Comparison of ENCODE assay signal across 32 mouse cellular contexts in the genomic region with DNA sequence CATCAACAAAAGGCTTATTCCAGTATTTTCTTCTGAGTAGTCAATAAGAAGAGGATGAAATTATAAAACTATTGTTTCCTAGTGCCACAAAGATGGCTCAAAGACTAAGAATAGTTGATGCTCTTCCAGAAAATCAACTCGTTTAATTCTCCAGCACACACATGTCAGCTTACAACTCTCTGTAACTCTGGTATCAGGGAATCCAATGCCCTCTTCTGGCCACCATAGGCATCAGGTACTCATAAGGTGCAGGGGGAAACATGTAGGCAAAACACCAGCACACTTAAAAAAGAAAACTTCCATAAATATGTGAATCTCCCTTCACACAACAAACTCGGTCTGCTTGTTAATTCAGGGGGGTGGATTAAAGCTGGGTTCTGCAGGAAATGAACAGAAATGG.
DNase-seq lines count a peak whose midpoint lies in the region; ATAC-seq and TF ChIP-seq lines count a peak whose summit lies in the region.
"Had no signal": no experiment of that assay in that cellular context is flagged by ENCODE, and none has a peak within 500 bp of the region (broad histone marks: within the 10 kb centered on the region; RNA-seq: fewer than 3 reads in every experiment).

No protein-coding gene starts in this region.

- H3K27ac ChIP-seq in heart, postnatal 0 days (ENCODE audit: low read depth), result no peak overlapping the region
- H3K27ac ChIP-seq in heart, adult 2 months, result no peak overlapping the region
- H3K27ac ChIP-seq in left cerebral cortex, adult 2 months, result no peak overlapping the region
- H3K27ac ChIP-seq in stomach, postnatal 0 days (replicated peaks), result no peak overlapping the region
- H3K27ac ChIP-seq: hindbrain, embryonic 14.5 days; limb, embryonic 10.5 days; limb, embryonic 15.5 days; liver, embryonic 13.5 days; neural tube, embryonic 13.5 days; stomach, embryonic 15.5 days had no signal

- H3K4me2 ChIP-seq in heart, postnatal 0 days (ENCODE audit: low read depth, low read length), result no peak overlapping the region
- H3K4me2 ChIP-seq in stomach, postnatal 0 days (replicated peaks; ENCODE audit: low read depth), result no peak overlapping the region
- H3K4me2 ChIP-seq: heart, embryonic 11.5 days; hindbrain, embryonic 14.5 days; limb, embryonic 15.5 days; liver, embryonic 13.5 days; midbrain, embryonic 11.5 days; neural tube, embryonic 13.5 days; stomach, embryonic 15.5 days had no signal

- no peaks in the 10 kb centered on the region for H3K9me3 ChIP-seq in heart, postnatal 0 days (replicated peaks; ENCODE audit: control insufficient read depth, low read length)
- H3K9me3 ChIP-seq in stomach, postnatal 0 days (ENCODE audit: control insufficient read depth, low read length), result no peaks in the 10 kb centered on the region
- H3K9me3 ChIP-seq: limb, embryonic 10.5 days; limb, embryonic 15.5 days; liver, embryonic 13.5 days; neural tube, embryonic 13.5 days; stomach, embryonic 15.5 days had no signal

- H3K9ac ChIP-seq in heart, postnatal 0 days (replicated peaks; ENCODE audit: low read depth, low read length), result no peak overlapping the region
- no peak overlapping the region for H3K9ac ChIP-seq in heart, adult 2 months (ENCODE audit: low read depth, low read length)
- H3K9ac ChIP-seq in stomach, postnatal 0 days (ENCODE audit: low read length), result no peak overlapping the region
- H3K9ac ChIP-seq: hindbrain, embryonic 14.5 days; limb, embryonic 15.5 days; liver, embryonic 13.5 days; neural tube, embryonic 13.5 days; stomach, embryonic 15.5 days had no signal

- H3K4me3 ChIP-seq in heart, postnatal 0 days (ENCODE audit: low read depth, low read length), result no peak overlapping the region
- H3K4me3 ChIP-seq in heart, adult 2 months, result no peak overlapping the region
- H3K4me3 ChIP-seq in left cerebral cortex, adult 2 months, result no peak overlapping the region
- H3K4me3 ChIP-seq in stomach, postnatal 0 days (ENCODE audit: low read depth, low read length), result no peak overlapping the region
- H3K4me3 ChIP-seq: erythroblast, embryonic 14.5 days; limb, embryonic 10.5 days; limb, embryonic 15.5 days; liver, embryonic 13.5 days; neural tube, embryonic 13.5 days; stomach, embryonic 15.5 days had no signal

- TF ChIP-seq CTCF in heart, postnatal 0 days (IDR thresholded peaks at IDR 0.05; ENCODE audit: low read depth), result peak; percentile 13; the same call in 1 of the 2 replicates
- no peak for TF ChIP-seq CTCF in heart, adult 2 months (IDR thresholded peaks at IDR 0.05)
- TF ChIP-seq CTCF in left cerebral cortex, adult 2 months (IDR thresholded peaks at IDR 0.05), result peak; percentile 41
- TF ChIP-seq CTCF in stomach, postnatal 0 days (IDR thresholded peaks at IDR 0.05; ENCODE audit: low read depth), result peak; percentile 35

- intact Hi-C loops in heart, adult 2 months (cut with DNase I), result no loop called here
- intact Hi-C loops in left cerebral cortex, adult 2 months (cut with DNase I), result loop anchor here (2.0 to 5.0 kb wide), 2 partner anchors 150 to 276 kb away; no protein-coding TSS in a partner anchor
- intact Hi-C loops in left cerebral cortex, postnatal 4 days (cut with DNase I), result no loop called here

- no peaks in the 10 kb centered on the region for H3K4me1 ChIP-seq in heart, postnatal 0 days (ENCODE audit: control insufficient read depth, insufficient read depth)
- no peaks in the 10 kb centered on the region for H3K4me1 ChIP-seq in heart, adult 2 months (ENCODE audit: control insufficient read depth, insufficient read depth, low read length)
- no peaks in the 10 kb centered on the region for H3K4me1 ChIP-seq in stomach, postnatal 0 days (replicated peaks; ENCODE audit: control insufficient read depth, insufficient read depth)
- H3K4me1 ChIP-seq: limb, embryonic 10.5 days; limb, embryonic 15.5 days; liver, embryonic 13.5 days; neural tube, embryonic 13.5 days; stomach, embryonic 15.5 days had no signal

- no peaks in the 10 kb centered on the region for H3K27me3 ChIP-seq in heart, postnatal 0 days (ENCODE audit: control insufficient read depth, insufficient read depth, low read length)
- no peaks in the 10 kb centered on the region for H3K27me3 ChIP-seq in heart, adult 2 months (ENCODE audit: control insufficient read depth, insufficient read depth, low read length)
- H3K27me3 ChIP-seq in stomach, postnatal 0 days (ENCODE audit: control insufficient read depth, insufficient read depth, low read length), result no peaks in the 10 kb centered on the region
- H3K27me3 ChIP-seq: limb, embryonic 15.5 days; liver, embryonic 13.5 days; neural tube, embryonic 13.5 days; stomach, embryonic 15.5 days had no signal

- H3K36me3 ChIP-seq in heart, postnatal 0 days (replicated peaks; ENCODE audit: control insufficient read depth, insufficient read depth, low read length), result no peaks in the 10 kb centered on the region
- H3K36me3 ChIP-seq in heart, adult 2 months (ENCODE audit: control insufficient read depth, insufficient read depth, low read length), result no peaks in the 10 kb centered on the region
- H3K36me3 ChIP-seq in stomach, postnatal 0 days (ENCODE audit: control insufficient read depth, insufficient read depth, low read length), result no peaks in the 10 kb centered on the region
- H3K36me3 ChIP-seq: limb, embryonic 10.5 days; limb, embryonic 15.5 days; liver, embryonic 13.5 days; neural tube, embryonic 13.5 days; stomach, embryonic 15.5 days had no signal

- no peak for DNase-seq in heart, postnatal 0 days (ENCODE audit: low spot score)
- no peak for DNase-seq in heart, adult 2 months
- DNase-seq in left cerebral cortex, adult 2 months (ENCODE audit: extremely low spot score in 1 of 2, low spot score in 2 of 2), result no peak
- no peak for DNase-seq in left cerebral cortex, postnatal 4 days
- DNase-seq in right cerebral cortex, adult 18-20 months, result peak; percentile 3
- DNase-seq in right cerebral cortex, postnatal 25 days, result no peak
- no peak for DNase-seq in stomach, postnatal 0 days (ENCODE audit: low spot score)
- DNase-seq in thymus, postnatal 0 days (ENCODE audit: low spot score), result no peak
- DNase-seq: adrenal gland, adult 2 months; adrenal gland, postnatal 36 days; cerebellum, adult 8-10 months; gastrocnemius, postnatal 25 days; heart, adult 11 months; heart, postnatal 4 days; kidney, adult 2 months; kidney, postnatal 10 days; liver, embryonic 13.5 days; lung, adult 18-20 months; lung, postnatal 14 days; right cerebral cortex, postnatal 14 days; thymus, postnatal 36 days had no signal

- 49% methylated on average over 2 of the region's 2 CpGs for WGBS in heart, postnatal 0 days
- 46% methylated on average over 2 of the region's 2 CpGs for WGBS in heart, adult 2 months
- WGBS in stomach, postnatal 0 days, result 65% methylated on average over 2 of the region's 2 CpGs

- no peak for ATAC-seq in heart, postnatal 0 days (ENCODE audit: insufficient read depth, low read depth)
- ATAC-seq in stomach, postnatal 0 days (ENCODE audit: low FRiP score, low TSS enrichment), result no peak
- ATAC-seq: activated CD4-positive, CD25-positive, alpha-beta regulatory T cell, adult 4 months; CD4-positive, CD25-positive, alpha-beta regulatory T cell, adult 4 months; inflammation-experienced regulatory T-cells, adult 6 months had no signal

- no peaks in the 10 kb centered on the region for H3K79me2 ChIP-seq in heart, adult 2 months (replicated peaks; ENCODE audit: control insufficient read depth, insufficient read depth, low read length)

- TF ChIP-seq POLR2A in heart, adult 2 months (IDR thresholded peaks at IDR 0.05; ENCODE audit: insufficient read depth, low read depth, low read length), result no peak

- no peak for TF ChIP-seq EP300 in heart, postnatal 0 days (IDR thresholded peaks at IDR 0.05; ENCODE audit: low read depth)
- no peak for TF ChIP-seq EP300 in heart, adult 2 months (IDR thresholded peaks at IDR 0.05; ENCODE audit: insufficient read depth, low read depth, low read length)
- no peak for TF ChIP-seq EP300 in stomach, postnatal 0 days (optimal IDR thresholded peaks at IDR 0.05)
